Mouse (Mus musculus) layer of hippocampus, postnatal 25 days (tissue): ENCODE results near the gene Pcbp1. TPM values are rescaled to one million over a fixed set of nuclear protein-coding genes. Genes with fewer than 3 reads are reported as not detected.
"Not testable (repeated sequence)": the region's sequence is repeated elsewhere in the genome, so short reads cannot be mapped to it uniquely, and the experiment has no call there.

Experiments
- DNase-seq, 2 experiments: peaks; one replicate each; pipeline ENCODE4 v3.0.0; 2022; ENCODE audit warnings: mixed read lengths in 2 of 2, low spot score in 1 of 2; ENCODE audit errors: extremely low spot score in 1 of 2
- total RNA-seq, 2 experiments: library from RNA; stranded (reverse); gene quantifications; 2 replicates each; pipeline ENCODE4 v1.2.3; 2021

Pcbp1 gene
- total RNA-seq, 2 experiments from 2014 or later: 187 to 192 TPM

DNA sequence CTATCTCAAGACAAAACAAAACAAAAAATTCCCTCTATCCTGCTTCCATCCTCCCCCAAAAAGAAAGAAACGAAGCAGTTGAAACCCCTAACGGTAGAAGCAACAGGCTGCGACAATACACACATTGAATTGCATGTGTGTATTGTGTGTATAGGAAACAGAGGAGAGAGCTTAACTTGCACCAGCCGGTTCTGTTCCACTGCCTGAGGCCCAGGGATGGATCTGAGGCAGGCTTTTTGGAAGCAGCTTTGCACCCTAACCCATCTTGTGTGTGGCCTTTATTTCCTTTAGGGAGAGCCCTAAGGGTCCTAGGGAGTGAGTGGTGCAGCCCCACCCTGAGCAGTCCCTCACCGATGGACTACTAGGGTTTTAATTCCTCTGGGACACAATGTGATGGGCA, 29.5 kb downstream of the Pcbp1 start:
- DNase-seq: no peak

- no peak for DNase-seq
Measured at GRCm38 (mm10) chr6:86496127-86496526, 30.0 kb downstream of the Pcbp1 start.

GRCm38 (mm10) chr6:86495661-86496060, 30.5 kb downstream of the Pcbp1 start:
- no peak for DNase-seq

DNA sequence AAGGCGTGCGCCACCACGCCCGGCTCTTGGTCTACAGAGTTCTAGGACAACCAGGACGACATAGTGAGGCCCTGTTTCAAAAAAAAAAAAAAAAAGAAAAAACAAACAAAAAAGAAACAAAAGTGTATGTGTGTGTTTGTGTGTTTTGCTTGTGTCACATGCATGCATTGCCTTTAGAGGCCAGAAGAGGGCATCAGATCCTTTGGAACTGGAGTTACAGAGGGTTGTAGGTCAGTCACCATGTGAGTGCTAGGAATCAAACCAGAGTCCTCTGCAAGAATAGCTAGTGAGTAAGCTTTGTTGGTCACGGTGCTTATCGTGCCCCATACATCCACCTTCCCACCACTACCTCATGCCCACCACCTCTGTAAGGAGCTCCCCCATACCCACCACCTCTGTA, 31.4 kb downstream of the Pcbp1 start:
- DNase-seq: no peak

GRCm38 (mm10) chr6:86493469-86494263, 32.5 kb downstream of the Pcbp1 start:
- DNase-seq: no peak

DNA sequence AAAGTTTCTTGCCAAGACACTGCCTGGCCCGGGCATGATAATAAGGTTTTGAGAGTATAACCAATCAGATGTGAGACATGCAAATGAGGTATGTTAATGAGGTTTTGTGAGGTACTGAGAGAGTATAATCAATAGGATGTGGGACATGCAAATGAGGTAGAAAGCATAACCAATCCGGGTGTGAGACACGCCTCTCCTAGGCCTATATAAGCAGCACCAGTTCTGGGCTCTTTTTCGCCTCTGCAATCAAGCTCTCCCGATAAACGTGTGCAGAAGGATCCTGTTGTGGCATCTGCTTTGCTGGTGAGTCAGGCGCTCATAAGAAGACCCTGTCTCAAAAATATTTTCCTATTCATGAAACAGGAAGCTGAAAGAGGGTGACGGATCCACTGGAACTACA, 35.7 kb downstream of the Pcbp1 start:
- not testable (repeated sequence) for DNase-seq

GRCm38 (mm10) chr6:86489945-86490344, 36.2 kb downstream of the Pcbp1 start:
- DNase-seq: no peak

GRCm38 (mm10) chr6:86488149-86488485, 38.0 kb downstream of the Pcbp1 start:
- DNase-seq: no peak

DNA sequence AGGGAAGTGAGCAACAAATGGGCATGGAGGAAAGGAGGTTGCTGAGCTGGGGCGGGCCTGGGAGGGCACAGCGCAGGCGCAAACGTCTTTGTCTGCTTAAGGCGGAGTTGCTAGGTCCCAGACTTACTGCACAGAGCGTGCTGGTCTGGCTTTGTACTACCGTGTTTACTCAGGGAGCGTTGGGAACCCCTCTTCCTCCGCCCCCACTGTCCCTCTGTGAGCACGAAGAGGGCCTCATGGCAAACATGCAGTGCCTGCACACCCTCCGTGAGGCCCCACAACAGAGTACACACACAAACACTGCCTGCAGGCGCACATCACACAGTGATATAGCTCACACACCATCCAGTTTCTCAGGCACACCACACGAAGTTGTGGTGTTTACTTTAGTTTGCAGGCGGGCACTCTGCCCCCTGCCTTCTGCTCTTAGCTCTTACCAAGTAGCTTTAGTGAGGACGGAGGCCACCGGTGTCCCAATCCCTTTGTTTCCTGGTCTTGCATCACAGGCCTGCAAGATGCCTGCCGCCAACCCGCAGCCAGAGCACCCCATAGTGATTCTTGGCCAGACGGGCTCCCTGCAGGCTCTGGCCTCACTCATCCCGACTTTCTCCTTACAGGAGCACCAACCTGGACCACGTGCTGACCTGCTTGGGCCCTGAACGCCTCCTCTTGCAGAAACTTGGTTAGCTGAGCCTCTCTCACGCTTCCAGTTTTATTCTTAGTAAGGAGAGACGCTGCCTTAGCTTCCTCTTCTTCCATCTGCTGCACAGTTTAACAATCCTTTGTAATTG, 38.6 kb downstream of the Pcbp1 start:
- DNase-seq: peak; percentile 57 to 65

- DNase-seq: no peak
Measured at GRCm38 (mm10) chr6:86485943-86486640, 40.0 kb downstream of the Pcbp1 start.

GRCm38 (mm10) chr6:86481871-86482270, 44.2 kb downstream of the Pcbp1 start:
- no peak for DNase-seq

- DNase-seq: no peak
Measured at GRCm38 (mm10) chr6:86480189-86480831, 45.8 kb downstream of the Pcbp1 start.

- no peak for DNase-seq
Measured at GRCm38 (mm10) chr6:86479816-86480188, 46.3 kb downstream of the Pcbp1 start.

DNA sequence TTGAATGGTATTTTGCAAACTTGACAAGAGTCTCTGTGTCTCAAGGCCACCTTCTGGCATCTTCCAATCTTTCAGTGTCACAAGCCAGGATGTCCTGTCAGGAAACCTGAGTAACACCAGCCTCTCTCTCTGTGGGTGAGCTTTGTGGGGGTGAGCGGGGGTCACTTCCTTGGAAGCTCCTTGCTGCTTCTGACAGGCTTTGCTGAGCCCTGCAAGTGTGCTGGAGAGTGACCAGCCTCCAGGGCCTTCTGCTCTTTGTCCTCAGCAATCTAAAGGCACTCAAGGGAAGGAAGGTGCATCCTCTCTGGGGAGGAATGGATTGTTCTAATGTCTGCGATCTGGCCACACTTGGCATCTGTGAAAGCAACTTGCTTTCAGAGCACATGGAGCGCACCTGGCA, 46.8 kb downstream of the Pcbp1 start:
- no peak for DNase-seq

- DNase-seq: no peak
Measured at GRCm38 (mm10) chr6:86476931-86477330, 49.2 kb downstream of the Pcbp1 start.

GRCm38 (mm10) chr6:86475462-86476167, 50.5 kb downstream of the Pcbp1 start:
- DNase-seq: no peak

- DNase-seq: no peak
Measured at GRCm38 (mm10) chr6:86474646-86475181, 51.4 kb downstream of the Pcbp1 start.
